Mouse (Mus musculus) MEL (cell line): Measurements from ENCODE around the gene Tent4a.

ENCODE experiments used
- CTCF ChIP-seq, 3 experiments: IDR thresholded peaks in 2 of 3; conservative IDR thresholded peaks in 1 of 3; 2 replicates each; pipeline ENCODE4 v1.5.1; 2011 to 2012; ENCODE audit warnings: low read length in 3 of 3, low read depth in 2 of 3, mild to moderate bottlenecking in 2 of 3, improper control_type of control experiment in 1 of 3, inconsistent platforms in 1 of 3, mixed read lengths in 1 of 3, moderate library complexity in 1 of 3; ENCODE audit not compliant: control insufficient read depth in 1 of 3, insufficient read depth in 1 of 3, poor library complexity in 1 of 3, severe bottlenecking in 1 of 3
- E2F4 ChIP-seq: IDR thresholded peaks from 2 replicates; pipeline ENCODE4 v1.6.1; 2011; ENCODE audit warnings: low read depth, low read length, improper control_type of control experiment, borderline replicate concordance
- EP300 ChIP-seq, 2 experiments: IDR thresholded peaks; 2 replicates each; pipeline ENCODE4 v1.6.1; 2011; ENCODE audit warnings: improper control_type of control experiment in 2 of 2, low read length in 2 of 2, low read depth in 1 of 2, mild to moderate bottlenecking in 1 of 2
- MAX ChIP-seq: IDR thresholded peaks from 2 replicates; pipeline ENCODE4 v1.6.1; 2011; ENCODE audit warnings: low read length, improper control_type of control experiment
- MAZ ChIP-seq: IDR thresholded peaks from 2 replicates; pipeline ENCODE4 v1.6.1; 2012; ENCODE audit warnings: low read depth, mild to moderate bottlenecking, inconsistent platforms, low read length, improper control_type of control experiment
- MEF2A ChIP-seq: IDR thresholded peaks from 2 replicates; pipeline ENCODE4 v1.6.1; 2014; ENCODE audit warnings: low read depth, mild to moderate bottlenecking, inconsistent platforms, low read length, improper control_type of control experiment; ENCODE audit not compliant: poor library complexity, insufficient replicate concordance, severe bottlenecking; ENCODE audit errors: extremely low read depth
- NRF1 ChIP-seq: IDR thresholded peaks from 2 replicates; pipeline ENCODE4 v1.6.1; 2014; ENCODE audit warnings: low read depth, mild to moderate bottlenecking, inconsistent platforms, low read length, improper control_type of control experiment, moderate library complexity; ENCODE audit not compliant: poor library complexity, insufficient read depth, severe bottlenecking
- POLR2A ChIP-seq, 2 experiments: IDR thresholded peaks; 2 replicates each; pipeline ENCODE4 v1.6.1; 2011 to 2012; ENCODE audit warnings: low read length in 2 of 2, mild to moderate bottlenecking in 2 of 2, control low read depth in 1 of 2, improper control_type of control experiment in 1 of 2, low read depth in 1 of 2, moderate library complexity in 1 of 2; ENCODE audit not compliant: control insufficient read depth in 1 of 2, insufficient read depth in 1 of 2, poor library complexity in 1 of 2
- POLR2AphosphoS2 ChIP-seq: IDR thresholded peaks from 2 replicates; pipeline ENCODE4 v1.6.1; 2011; ENCODE audit warnings: low read length, improper control_type of control experiment
- POLR2AphosphoS5 ChIP-seq: IDR thresholded peaks from 2 replicates; pipeline ENCODE4 v1.6.1; 2012; ENCODE audit warnings: low read depth, borderline replicate concordance, mild to moderate bottlenecking, inconsistent platforms, low read length, moderate library complexity, mixed read lengths
- SMC3 ChIP-seq: IDR thresholded peaks from 2 replicates; pipeline ENCODE4 v1.6.1; 2011; ENCODE audit warnings: low read depth, low read length, improper control_type of control experiment
- UBTF ChIP-seq: IDR thresholded peaks from 2 replicates; pipeline ENCODE4 v1.6.1; 2012; ENCODE audit warnings: low read depth, mild to moderate bottlenecking, inconsistent platforms, low read length, improper control_type of control experiment, moderate library complexity, borderline replicate concordance; ENCODE audit not compliant: insufficient read depth
- USF1 ChIP-seq: IDR thresholded peaks from 2 replicates; pipeline ENCODE4 v1.6.1; 2014; ENCODE audit warnings: low read depth, mild to moderate bottlenecking, inconsistent platforms, low read length, improper control_type of control experiment, moderate library complexity

- TF ChIP-seq CTCF (IDR thresholded peaks at IDR 0.05 in 2 of 3, conservative IDR thresholded peaks at IDR 0.05 in 1 of 3; ENCODE audit: control insufficient read depth in 1 of 3, insufficient read depth in 1 of 3, low read depth in 2 of 3, low read length in 3 of 3, poor library complexity in 1 of 3, severe bottlenecking in 1 of 3): no peak
- TF ChIP-seq USF1: no peak
- no peak for TF ChIP-seq POLR2A (IDR thresholded peaks at IDR 0.05; ENCODE audit: control insufficient read depth in 1 of 2, insufficient read depth in 1 of 2, low read depth in 1 of 2, low read length in 2 of 2, poor library complexity in 1 of 2)
- TF ChIP-seq MEF2A: no peak
- TF ChIP-seq E2F4: no peak
- no peak for TF ChIP-seq POLR2AphosphoS2
- no peak for TF ChIP-seq EP300 (IDR thresholded peaks at IDR 0.05; ENCODE audit: low read depth in 1 of 2, low read length in 2 of 2)
- TF ChIP-seq NRF1: no peak
- TF ChIP-seq MAX: no peak
- no peak for TF ChIP-seq UBTF
- no peak for TF ChIP-seq POLR2AphosphoS5
- TF ChIP-seq SMC3: no peak
- no peak for TF ChIP-seq MAZ
Observed at GRCm38 (mm10) chr13:69485833-69486232, 48.6 kb downstream of the Tent4a start.
